Mouse (Mus musculus): ENCODE results near the gene Raet1d. TPM values are rescaled to one million over a fixed set of nuclear protein-coding genes. Genes with fewer than 3 reads are reported as not detected.
"Not testable (repeated sequence)": the region's sequence is repeated elsewhere in the genome, so short reads cannot be mapped to it uniquely, and the experiment has no call there.

The Raet1d gene
- polyA plus RNA-seq, 2 experiments, result 11.4 to 16.0 TPM

DNA sequence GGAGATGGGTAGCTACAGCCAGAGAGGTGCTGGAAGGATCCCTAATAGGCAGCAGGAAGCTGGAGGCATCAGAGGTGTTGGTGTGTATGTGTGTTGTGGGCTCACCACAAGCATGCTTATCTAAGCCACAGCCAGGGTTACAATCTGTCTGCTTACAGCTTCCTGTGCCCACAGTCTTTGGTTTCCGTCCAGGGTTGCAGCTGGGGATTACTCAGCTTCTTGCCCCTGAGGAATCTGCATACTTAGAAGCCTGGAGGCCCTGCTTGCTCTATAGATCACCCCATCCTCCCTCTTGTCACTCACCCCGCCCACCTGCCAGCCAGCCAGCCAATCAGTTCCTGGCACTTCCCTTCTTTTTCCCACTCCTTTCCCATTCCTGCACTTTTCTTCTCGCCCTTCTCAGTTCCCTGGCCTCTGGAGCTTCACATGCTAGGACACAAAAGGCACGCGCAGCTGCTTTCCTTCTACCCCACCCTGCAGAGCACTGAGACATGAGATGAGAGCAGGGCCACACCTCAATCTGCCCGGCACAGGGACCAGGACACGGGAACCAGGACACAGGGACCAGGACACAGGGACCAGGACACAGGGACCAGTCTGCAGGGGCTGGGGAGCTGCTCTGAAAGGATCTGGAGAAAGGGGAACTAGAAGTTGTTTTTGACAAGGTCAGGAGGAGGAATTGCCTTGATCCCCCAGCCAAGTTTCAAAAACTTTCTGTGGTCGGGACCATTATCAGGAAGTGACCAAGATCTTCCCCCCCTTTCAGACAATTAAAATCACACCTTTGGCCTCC lies 53.5 kb downstream of the Raet1d start:
- H3K4me2 ChIP-seq (replicated peaks; ENCODE audit: low read depth, low read length, severe bottlenecking); H3K27ac ChIP-seq (replicated peaks; ENCODE audit: low read depth, low read length); H3K9me3 ChIP-seq (ENCODE audit: control insufficient read depth, low read length); ATAC-seq (ENCODE audit: low FRiP score, low read depth); H3K36me3 ChIP-seq (ENCODE audit: control insufficient read depth, insufficient read depth, low read length); H3K9ac ChIP-seq (ENCODE audit: low read depth, low read length, severe bottlenecking); H3K4me3 ChIP-seq (replicated peaks; ENCODE audit: low read length); H3K27me3 ChIP-seq (ENCODE audit: control insufficient read depth, insufficient read depth, low read length); H3K4me1 ChIP-seq (ENCODE audit: control insufficient read depth, insufficient read depth, low read length): not testable (repeated sequence)
- WGBS, result 0% methylated on average over 1 of the region's 8 CpGs
- peak; percentile 3 for DNase-seq (ENCODE audit: low spot score)

Other genes with a start within 250 kb of the Raet1d start
- gene E030030I06Rik, start 211.3 kb upstream of the Raet1d start, polyA plus RNA-seq (2012; rRNA removed), result 10.6 and 12.3 TPM in 2 replicates
- 16.7 and 23.1 TPM in 2 replicates for gene E030030I06Rik, start 211.3 kb upstream of the Raet1d start, polyA plus RNA-seq (2014; fragmentation: Nextera tagmentation; extraction: Ambion mirVana)
- gene Raet1e, start 202.0 kb upstream of the Raet1d start, polyA plus RNA-seq (2012; rRNA removed), result 5.5 and 6.2 TPM in 2 replicates
- gene Raet1e, start 202.0 kb upstream of the Raet1d start, polyA plus RNA-seq (2014; fragmentation: Nextera tagmentation; extraction: Ambion mirVana), result 7.3 and 8.5 TPM in 2 replicates
- gene H60b, start 202.0 kb upstream of the Raet1d start, polyA plus RNA-seq (2012; rRNA removed), result 0.85 and 1.3 TPM in 2 replicates
- 0.68 and 1.2 TPM in 2 replicates for gene H60b, start 202.0 kb upstream of the Raet1d start, polyA plus RNA-seq (2014; fragmentation: Nextera tagmentation; extraction: Ambion mirVana)

Measured in limb, embryonic 14.5 days (tissue).